Mouse (Mus musculus) liver, postnatal 0 days (tissue): ENCODE measurements around the gene Cdk2.

Experiments
- CTCF ChIP-seq: sonication (generic); IDR thresholded peaks from 2 replicates; pipeline ENCODE4 v1.5.1; 2016; ENCODE audit warnings: antibody characterized with exemption, low read depth
- EP300 ChIP-seq: IDR thresholded peaks from 2 replicates; pipeline ENCODE4 v1.6.1; 2016; ENCODE audit warnings: antibody characterized with exemption, low read depth, mild to moderate bottlenecking

DNA sequence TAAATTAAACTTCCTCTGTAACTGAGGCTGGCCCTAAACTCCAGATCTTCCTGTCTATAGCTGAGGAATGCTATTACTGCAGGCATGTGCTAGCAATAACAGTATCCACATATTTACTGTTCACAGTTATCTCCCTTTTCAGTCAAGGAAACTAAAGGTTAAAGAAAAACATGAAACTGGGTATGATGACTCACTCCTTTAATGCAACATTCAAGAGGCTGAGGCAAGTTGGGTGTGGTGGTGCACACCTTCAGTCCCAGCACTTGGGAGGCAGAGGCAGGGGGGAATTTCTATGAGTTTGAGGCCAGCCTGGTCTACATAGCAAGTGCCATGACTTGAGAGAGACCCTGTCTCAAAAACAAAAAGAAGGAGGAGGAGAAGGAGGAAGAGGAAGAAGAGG lies 27.2 kb upstream of the Cdk2 start:
- TF ChIP-seq CTCF: no peak
- TF ChIP-seq EP300: no peak
